Mouse (Mus musculus) retina, postnatal 1 day (tissue): ENCODE measurements around the gene Akr1c18.
"Not testable (repeated sequence)": the region's sequence is repeated elsewhere in the genome, so short reads cannot be mapped to it uniquely, and the experiment has no call there.

ENCODE experiments used
- DNase-seq: peaks from one replicate; pipeline ENCODE4 v3.0.0-alpha.2; 2012

Gene Akr1c18

DNA sequence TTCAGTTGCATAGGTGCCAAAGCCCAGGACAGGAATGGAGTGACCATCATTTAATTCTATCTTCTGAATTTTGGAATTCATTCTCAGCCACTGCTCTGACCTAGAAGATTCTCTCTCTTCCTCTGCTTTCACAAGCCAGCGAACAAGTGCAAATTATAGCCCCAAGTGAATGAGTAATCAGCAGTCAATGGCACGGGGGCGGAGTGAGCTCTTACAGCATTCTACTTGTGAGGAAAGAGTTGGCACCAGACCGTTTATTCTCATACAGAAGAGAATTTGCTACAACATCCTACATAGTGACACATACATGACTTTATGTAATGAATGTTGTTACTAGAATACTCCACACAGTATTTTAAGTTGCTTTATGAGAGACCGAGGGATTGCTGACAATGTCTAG lies at the start of gene Akr1c18:
Gene Akr1c18 (minus strand): TSS at position 137 of the 400 bp plus-strand sequence.
- DNase-seq = no peak

DNA sequence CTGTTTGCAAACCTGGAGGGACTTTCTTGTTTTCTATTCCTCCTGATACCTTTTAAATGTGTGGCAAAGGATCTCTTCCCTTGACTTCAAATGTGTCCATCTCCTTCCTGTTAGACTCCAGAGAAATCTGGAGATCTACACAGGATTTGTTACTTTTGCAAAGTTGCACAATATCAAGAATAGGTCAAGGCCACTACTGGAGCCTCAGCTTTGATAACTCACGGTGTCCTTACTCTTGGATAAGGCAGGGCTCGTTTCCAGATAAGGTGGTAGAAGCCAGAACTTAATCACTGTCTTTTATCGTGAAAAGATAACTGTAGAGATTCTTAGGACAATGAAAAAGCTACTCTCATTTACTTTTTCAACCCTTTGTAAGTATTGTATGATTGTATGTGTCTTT lies 42.1 kb upstream of the Akr1c18 start:
- no peak for DNase-seq

DNA sequence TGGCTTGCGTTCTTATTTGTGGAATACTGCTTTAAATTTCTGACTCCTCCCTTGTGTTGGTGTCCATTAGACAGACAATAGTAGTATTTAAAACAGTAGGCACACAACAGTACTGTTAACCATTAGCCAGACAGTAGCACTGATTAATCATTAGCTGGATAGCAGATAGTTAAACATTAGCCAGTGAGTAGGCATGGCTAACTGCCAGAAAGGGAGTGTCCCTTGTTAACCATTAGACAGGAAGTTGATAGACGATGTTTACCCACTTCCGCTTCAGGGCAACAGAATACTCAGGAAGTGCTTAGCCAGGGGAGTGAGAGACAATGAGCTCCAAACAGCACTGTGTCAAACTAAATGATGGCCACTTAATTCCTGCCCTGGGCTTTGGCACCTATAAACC lies 40.5 kb upstream of the Akr1c18 start, which contains the start of gene Akr1c13:
Gene Akr1c13 (plus strand): TSS at position 247 of the 400 bp plus-strand sequence.
- peak; percentile 67 for DNase-seq

DNA sequence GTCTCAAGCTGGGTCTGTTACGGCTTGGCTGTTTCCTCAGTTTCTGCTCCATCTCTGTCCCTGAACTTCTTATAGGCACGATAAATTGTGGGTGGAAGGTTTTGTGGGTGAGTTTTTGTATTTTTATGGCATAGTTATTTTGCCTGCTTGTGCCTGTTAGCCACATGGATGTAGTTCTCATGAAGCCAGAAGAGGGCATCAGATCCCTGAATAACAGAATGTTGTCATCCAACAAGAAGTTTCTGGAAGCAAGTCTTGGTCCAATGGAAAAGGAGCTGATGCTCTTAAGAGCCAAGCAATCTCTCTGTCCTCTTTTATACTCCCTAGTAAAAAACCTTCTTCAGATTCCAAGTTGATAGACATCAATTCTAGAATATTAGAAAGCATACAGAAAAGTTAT lies 37.7 kb upstream of the Akr1c18 start:
- peak; percentile 5 for DNase-seq

DNA sequence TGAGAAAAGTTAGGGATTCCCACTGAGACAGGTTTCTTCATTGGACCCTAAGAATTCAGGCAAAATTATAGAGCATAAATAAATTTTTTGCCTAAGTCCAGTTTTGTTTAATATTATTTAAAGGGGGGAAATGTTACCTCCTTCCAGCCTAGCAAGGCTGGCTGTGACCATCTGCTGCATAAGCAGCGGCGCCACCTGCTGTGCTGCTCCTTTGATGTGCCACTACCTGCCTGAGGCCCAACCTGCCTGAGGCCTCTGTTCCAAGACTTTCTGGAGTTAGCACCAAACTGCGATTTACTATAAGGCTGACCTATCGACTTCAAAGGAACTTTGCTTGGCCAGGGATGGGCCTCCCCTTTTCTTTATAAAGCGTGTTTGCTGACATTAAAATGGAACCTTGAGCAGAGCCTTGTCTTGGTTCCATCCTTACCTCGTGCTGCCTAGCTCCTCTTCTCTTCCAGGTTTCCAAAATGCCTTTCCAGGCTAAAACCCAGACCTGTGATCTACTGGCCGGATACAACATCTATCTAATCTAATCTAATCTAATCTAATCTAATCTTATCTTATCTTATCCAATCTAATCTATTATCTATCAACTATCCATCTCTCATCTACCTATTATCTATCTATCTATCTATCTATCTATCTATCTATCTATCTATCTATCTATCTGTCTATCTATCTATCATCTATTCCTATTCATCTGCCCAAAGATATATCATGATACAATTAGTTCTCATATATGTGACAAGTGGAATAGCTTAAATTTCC lies 36.4 kb upstream of the Akr1c18 start:
- DNase-seq = not testable (repeated sequence)

DNA sequence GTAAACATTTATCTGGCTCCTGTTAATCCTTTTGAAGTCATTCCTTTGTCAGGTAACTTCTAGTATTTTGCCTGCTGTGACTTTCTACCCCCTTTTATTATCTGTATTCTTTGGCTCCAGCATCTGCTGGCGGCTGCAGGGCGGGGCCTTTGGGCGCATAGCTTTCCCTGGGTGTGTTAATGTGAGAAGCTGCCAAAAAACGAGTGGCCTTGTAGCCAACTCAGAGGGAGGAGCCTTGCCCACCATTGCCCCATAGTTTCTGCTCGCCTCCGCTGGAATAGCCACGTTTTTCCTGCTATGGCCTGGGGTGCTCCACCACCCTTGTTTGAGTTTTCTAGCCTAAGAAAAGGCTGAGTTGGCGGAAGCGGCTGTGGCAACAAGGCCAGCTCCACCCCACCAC lies 32.7 kb upstream of the Akr1c18 start:
- no peak for DNase-seq

DNA sequence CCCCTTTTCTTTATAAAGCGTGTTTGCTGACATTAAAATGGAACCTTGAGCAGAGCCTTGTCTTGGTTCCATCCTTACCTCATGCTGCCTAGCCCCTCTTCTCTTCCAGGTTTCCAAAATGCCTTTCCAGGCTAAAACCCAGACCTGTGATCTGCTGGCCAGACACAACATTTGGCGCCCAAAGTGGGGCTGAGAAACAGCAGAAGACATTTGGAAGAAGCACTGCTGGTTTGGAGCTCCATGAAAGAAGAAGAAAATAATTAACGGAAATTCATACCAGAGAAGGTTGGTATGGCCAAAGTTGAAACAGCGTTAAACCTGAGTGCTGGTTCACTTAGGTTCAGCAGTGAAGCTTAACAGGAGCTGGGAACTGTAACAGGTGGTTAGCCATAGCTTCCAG lies 30.9 kb upstream of the Akr1c18 start:
- DNase-seq = not testable (repeated sequence)

DNA sequence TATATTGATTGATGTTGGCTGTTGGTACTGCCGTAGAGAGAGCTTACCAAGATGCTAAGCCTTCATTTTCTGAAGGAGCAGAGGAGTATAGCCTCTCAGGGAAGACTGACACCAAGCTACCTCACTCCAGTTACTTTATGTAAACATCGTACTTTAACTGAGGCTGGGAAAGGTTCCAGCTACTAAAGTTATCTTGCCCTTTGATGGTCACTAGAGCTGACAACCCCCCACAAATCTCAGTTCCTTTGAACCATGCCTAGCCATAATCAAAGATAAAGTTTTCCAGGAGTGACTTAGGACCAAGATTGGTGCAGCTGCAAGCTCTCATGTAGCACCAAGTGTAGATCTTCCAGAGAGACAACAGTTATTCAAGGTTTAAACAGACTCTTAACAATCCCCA lies 22.5 kb upstream of the Akr1c18 start:
- no peak for DNase-seq

DNA sequence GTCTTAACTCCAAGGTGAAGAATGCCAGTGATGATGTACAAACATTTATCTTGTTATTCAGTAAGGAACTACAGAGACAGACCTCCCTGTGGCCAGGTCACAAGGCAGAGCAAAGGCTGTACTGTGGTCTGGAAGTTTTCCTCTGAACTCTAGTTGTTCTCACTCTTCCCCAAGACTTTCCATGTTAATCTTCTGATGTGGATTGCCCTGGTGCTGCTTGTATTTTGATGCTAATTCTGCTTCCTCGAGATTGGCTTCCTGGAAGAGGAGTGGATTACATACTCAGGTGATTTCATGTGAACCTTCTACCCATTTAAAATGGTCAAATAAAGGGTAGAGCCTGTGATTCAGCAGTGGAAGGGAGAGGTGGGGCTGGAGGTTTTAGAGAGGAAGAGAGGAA lies 17.6 kb upstream of the Akr1c18 start:
- no peak for DNase-seq

DNA sequence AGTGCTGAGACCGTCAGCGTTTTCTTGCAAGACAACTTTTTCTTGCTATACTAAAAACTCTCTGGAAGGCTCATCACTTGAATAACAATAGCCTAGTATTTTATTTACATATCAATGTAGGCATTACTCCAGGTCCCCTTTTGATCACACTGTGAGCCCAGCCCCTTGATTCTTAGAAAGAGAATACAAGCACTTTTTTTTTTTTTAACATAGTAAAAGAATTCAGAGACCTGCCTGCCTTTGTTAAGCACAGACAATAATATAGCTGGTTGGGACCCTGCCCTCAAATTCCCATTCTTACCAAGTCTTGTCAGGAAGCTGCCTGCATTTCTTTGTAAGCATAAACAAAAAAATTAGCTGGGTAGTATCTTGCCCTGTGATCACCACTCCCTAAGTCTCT lies 4.8 kb upstream of the Akr1c18 start:
- DNase-seq = no peak

DNA sequence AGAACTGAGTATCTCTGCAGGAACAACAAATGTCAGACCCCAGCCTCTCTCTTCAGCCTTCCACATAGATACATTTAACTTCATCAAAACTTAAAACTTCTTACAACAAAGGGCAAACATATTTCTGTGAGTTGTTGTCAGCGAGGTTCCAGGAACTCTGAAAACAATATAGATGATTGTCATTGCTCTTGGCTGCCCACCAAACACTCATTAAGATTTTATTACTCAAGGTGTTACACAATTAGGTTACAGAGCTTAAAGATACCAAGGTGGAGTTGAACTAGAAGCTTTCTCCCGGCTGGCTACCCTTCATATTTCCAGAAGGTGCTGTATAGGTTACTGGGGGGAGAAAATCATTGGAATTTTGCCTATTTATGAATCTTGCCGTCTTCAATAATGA lies 3.1 kb upstream of the Akr1c18 start:
- DNase-seq = no peak

DNA sequence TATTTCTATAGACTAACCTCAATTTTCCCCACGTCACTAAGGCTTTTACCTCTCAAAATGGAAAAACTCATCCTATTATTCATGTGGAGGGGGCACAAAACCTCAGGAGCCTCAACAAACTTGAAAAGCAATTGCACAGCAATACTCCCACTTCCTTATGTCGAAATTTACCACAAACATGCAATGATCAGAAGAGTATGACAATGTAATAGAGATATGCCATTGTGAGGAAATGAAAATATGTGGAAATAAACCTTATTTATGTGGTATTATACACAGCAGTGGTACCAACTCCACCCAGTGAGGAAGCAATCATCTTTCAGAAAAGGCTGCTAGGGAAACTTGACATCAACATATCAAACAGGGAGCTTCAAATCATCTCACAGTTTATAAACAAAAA lies 2.5 kb upstream of the Akr1c18 start:
- DNase-seq = no peak

DNA sequence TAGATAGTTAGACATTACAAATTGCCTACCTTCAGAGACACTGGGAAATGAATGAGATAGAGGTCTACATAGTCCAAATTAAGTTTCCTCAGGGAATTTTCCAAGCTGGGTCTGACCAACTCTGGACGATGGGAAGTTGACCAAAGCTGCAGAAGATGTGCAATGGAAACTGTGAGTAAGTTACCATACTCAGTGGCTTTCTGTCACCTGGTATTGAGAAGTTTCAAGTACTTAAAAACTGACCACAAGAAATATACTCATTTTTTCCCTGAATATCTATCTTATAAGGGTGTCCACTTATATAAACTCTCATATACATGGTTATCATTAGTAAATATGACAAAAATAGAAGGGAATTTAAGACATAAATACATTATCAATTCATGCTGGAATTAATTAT lies 6.2 kb downstream of the Akr1c18 start:
- no peak for DNase-seq

DNA sequence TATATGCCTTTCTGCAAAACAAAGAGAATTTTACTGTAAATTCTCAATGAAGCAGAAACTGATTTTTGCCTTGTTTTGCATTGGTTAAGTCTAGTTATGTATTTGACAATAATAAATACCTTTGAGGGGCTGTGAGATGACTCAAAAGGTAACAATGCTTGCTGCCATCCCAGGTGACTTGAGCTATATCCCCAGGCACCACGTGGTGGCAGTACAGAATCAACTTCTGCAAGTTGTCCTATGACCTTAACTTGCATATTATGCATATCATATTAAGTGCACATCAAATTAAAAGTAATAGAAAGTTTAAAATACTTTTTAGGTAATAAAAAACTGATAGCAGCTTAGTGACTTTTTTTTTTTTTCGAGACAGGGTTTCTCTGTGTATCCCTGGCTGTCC lies 17.4 kb downstream of the Akr1c18 start:
- DNase-seq = peak; percentile 6

DNA sequence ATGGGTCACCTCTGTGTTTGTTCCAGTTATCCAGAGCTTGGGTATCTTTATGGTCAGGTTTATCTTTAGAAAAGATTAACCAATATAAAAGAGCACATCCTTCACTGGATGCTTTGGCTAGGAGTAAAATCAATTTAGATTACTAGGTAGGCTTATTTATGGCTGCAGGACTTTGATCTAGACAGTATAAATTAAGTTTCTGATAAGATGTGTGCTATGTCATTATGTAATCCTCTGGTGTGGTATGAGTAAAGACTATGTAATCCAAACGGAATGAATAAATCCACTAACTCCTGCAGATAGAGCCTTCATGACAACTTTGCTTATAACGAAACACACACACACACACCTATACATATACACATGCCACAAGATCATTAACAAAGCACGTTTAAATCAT lies 18.7 kb downstream of the Akr1c18 start:
- DNase-seq = no peak

DNA sequence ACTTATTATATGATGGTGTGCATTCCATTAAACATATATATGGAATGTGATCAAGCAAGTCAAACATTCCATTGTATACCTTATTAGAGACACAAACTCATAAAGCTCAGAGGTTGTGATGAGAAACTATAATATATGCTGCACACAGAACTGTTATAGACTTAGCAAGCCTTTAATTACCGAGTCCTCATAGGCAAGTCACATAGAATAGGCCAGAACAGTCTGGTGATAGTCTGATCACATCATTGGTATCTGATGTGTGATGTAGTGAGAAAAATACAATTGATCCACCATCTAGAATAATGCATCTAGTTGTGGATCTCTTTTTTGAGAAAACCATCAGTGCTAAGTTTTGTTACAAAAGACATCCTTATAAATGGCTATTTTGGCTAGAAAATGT lies 19.1 kb downstream of the Akr1c18 start:
- no peak for DNase-seq

DNA sequence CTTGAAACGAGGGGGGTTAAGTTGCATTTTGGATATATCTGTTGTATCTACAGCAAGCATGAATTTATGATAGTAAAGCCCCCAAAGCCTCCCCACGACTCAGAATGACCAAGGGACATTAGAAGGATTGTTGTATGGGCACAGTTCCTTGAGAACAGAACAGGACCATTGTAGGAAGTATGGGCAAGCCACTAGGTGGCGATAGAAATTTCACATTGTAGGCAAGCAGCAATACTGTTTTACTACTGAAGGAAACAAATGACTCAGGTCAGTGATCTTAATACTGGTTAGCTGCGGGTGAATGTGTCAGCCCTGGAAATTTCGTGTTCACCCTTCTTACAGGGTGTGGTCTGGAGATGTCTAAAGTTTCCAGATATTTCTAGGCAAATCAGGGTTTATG lies 21.4 kb downstream of the Akr1c18 start:
- DNase-seq = peak; percentile 42

DNA sequence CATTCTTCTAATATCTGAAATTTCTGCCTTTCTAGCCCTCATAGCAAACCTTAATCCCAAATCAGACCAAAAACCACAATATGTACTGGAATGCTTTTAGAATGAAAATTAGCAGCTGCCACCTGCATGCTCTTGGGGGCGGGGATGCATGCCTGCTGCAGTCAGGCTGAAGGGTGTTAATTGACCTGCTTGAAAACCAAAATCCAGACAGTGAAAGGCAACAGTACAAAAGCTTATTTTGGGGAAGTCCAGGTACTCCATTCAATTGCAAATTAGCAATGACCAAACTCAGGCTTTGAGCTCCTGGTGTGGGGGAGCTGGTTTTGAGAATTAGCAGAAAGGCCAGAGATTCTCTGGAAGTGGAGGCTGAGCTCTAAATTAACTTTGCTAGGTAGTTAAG lies 24.6 kb downstream of the Akr1c18 start:
- not testable (repeated sequence) for DNase-seq

DNA sequence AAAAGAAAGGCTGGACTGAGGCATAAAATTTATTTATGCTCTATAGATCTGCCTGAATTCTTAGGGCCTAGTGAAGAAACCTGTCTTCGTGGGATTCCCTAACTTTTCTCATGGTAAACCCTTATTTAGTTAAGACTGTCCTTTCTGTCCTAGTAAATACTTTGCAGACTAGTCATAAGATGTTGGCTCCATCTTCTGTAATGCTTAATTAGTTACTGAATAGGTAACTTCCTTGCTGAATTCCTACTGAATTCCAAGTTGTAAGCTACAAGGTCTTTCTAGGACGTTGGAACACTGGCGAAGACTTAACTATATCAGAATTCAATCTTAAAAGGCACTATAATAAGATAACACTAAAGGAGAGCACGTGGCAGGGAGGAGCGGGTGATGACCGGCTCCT lies 26.0 kb downstream of the Akr1c18 start:
- not testable (repeated sequence) for DNase-seq

DNA sequence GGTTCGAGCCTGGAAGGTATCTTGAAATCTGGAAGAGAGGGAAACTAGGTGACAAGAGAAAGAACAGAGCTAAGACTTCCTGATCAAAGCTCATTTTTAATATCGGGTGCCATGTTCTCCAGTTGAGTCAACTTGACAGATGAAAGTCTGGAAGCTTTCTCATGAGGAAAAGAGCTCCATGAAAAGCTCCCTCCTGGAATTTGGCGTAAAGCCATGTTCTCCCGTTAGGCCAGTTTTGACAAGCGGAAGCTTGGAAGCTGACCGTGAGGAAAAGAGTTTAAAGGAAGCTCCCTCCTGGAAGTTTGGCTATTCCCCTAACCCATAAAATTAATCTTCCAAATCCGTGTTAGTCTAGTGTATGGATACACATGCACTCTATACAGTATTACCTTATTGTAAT lies 27.3 kb downstream of the Akr1c18 start:
- no peak for DNase-seq

DNA sequence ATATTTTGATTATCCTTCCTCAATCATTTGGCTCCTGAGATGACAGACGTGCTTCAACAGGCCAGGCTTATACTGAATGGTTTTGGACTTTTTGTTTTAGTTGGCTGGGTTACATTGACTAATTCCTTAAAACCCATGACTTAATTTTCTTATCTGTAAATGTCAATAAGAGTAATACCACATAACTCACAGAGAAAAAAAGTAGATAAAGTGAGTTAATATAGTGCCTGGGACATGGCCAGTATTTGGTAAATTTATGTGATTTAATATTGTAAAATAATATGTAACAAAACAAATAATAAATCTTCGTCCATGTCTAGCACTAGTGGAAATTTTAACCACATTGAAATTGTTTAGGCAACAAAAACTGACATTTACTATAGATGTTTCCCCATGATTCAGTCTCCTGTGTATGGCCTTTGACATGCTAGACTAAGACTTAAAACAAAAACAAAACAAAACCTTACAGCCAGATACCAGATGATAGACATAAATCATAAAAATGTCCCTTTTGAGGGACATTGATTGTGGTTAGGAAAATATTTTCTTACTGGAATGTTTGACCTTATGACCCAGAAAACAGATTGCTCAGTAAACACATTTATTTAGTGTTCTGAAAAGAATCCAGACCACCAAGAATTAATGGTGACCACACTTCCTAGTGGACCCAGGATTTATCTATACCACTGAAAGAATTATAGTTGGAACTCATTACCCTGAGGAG lies 31.1 kb downstream of the Akr1c18 start:
- DNase-seq = no peak

DNA sequence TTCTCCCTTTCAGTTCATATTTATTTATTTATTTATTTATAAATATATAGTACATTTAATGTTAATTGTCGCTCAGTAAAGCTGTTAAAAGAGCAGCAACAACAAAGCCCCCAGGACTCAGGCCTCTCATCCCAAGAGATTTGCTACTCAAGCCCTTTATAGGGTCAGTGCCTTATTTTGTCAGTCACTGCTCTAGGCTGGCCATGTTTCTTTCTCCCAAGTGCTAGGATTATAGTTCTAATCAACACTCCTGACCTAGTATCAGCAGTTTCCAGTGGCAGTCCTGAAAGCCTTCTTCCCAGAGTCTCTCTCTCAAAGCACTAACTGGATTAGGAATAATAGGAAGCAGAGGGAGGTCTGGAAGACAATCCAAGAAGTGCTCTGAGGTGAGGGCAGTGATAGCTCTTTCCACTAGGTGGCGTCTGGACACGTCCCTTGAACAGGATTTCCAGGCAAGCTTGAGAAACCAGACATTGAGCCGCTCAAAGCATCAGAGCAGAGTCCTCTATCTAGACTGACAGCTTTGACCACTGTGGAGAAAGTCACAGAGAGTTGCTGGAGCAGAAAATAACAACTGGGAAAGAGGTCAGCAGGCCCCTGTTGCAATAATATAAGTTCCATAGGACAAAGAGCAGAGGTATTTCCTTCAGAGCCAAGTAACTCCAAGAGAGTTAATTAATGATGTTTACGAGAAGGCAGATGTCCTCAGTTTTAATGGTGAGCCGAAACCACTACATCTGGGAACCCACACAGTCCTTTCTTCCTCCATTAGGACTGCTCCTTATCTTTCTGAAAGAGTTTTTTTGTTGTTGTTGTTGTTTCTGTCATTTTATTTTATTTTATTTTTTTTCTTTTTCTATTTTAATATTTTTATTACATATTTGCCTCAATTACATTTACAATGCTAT lies 39.9 kb downstream of the Akr1c18 start:
- peak; percentile 89 for DNase-seq

DNA sequence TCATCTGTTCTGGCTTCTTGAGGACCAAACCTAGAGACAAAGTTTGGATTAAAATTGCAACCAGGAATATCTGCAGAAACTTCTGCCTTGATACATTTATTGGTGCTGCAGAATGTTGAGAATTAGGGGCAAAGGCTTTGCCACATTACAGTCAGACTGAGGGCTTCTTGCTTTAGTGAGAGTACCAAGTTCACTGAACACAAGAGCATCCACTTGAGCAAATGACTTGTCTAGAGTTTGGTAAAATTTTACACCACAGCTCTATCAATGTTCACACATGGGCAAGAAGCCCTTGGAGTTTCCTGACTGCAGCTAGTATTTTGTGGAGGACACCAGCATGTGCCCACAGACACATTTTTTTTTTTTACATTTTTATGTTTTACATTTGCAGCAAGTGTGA lies 47.7 kb downstream of the Akr1c18 start:
- no peak for DNase-seq
